Mouse (Mus musculus): ENCODE results near the gene Pex14. TPM values are rescaled to one million over a fixed set of nuclear protein-coding genes. Genes with fewer than 3 reads are reported as not detected.

Gene Pex14
- polyA plus RNA-seq, 1 experiment from 2014 or later: 34.7 TPM

- H3K4me3 ChIP-seq: no peak overlapping the region
- no peak overlapping the region for H3K27ac ChIP-seq
- H3K4me2 ChIP-seq: no peak overlapping the region
- no peaks in the 10 kb centered on the region for H3K9me3 ChIP-seq (replicated peaks)
- H3K4me1 ChIP-seq: peaks cover 24% of the 10 kb centered on the region
- no peak for ATAC-seq
- no peaks in the 10 kb centered on the region for H3K36me3 ChIP-seq
- no peak overlapping the region for H3K9ac ChIP-seq
- H3K27me3 ChIP-seq (replicated peaks): no peaks in the 10 kb centered on the region
- WGBS (ENCODE audit: insufficient replicate concordance): 78% methylated on average over 7 of the region's 7 CpGs
These were observed 124.8 kb downstream of the Pex14 start for GRCm38 (mm10) chr4:148974833-148975232.

- WGBS (ENCODE audit: insufficient replicate concordance): 79% methylated on average over 14 of the region's 14 CpGs
- no peak for ATAC-seq
These were observed 126.3 kb downstream of the Pex14 start for GRCm38 (mm10) chr4:148973387-148973786.

GRCm38 (mm10) chr4:148972707-148973106 is 127.0 kb downstream of the Pex14 start:
- H3K4me2 ChIP-seq: no peak overlapping the region
- no peak for ATAC-seq
- peaks cover 18% of the 10 kb centered on the region for H3K4me1 ChIP-seq

More at GRCm38 (mm10) chr4:148973387-148973786, 126.3 kb downstream of the Pex14 start:
- Histone ChIP-seq H3K9me3 (replicated peaks) (no peaks in the 10 kb centered on the region), H3K4me3 (no peak overlapping the region), H3K36me3 (no peaks in the 10 kb centered on the region; the same call in 1 of the 2 replicates), H3K27ac (no peak overlapping the region), H3K9ac (no peak overlapping the region), H3K4me2 (no peak overlapping the region), H3K4me1 (peaks cover 22% of the 10 kb centered on the region), H3K27me3 (replicated peaks) (no peaks in the 10 kb centered on the region)

GRCm38 (mm10) chr4:148971613-148972242 is 127.9 kb downstream of the Pex14 start:
- Histone ChIP-seq H3K4me1 (peaks cover 18% of the 10 kb centered on the region), H3K9me3 (replicated peaks) (no peaks in the 10 kb centered on the region), H3K4me2 (no peak overlapping the region), H3K36me3 (peaks cover 7% of the 10 kb centered on the region; the same call in 1 of the 2 replicates), H3K27me3 (replicated peaks) (no peaks in the 10 kb centered on the region), H3K4me3 (no peak overlapping the region), H3K9ac (no peak overlapping the region), H3K27ac (no peak overlapping the region)
- ATAC-seq: no peak
- WGBS (ENCODE audit: insufficient replicate concordance): 76% methylated on average over 3 of the region's 3 CpGs

More at GRCm38 (mm10) chr4:148972707-148973106, 127.0 kb downstream of the Pex14 start:
- H3K4me3 ChIP-seq: no peak overlapping the region
- H3K9ac ChIP-seq: no peak overlapping the region
- H3K27ac ChIP-seq: no peak overlapping the region
- peaks cover under 1% of the 10 kb centered on the region; the same call in 1 of the 2 replicates for H3K36me3 ChIP-seq
- no peaks in the 10 kb centered on the region for H3K9me3 ChIP-seq (replicated peaks)
- WGBS (ENCODE audit: insufficient replicate concordance): 84% methylated on average over 14 of the region's 14 CpGs
- no peaks in the 10 kb centered on the region for H3K27me3 ChIP-seq (replicated peaks)

GRCm38 (mm10) chr4:148970742-148971141 is 128.9 kb downstream of the Pex14 start:
- H3K4me3 ChIP-seq: no peak overlapping the region
- no peaks in the 10 kb centered on the region for H3K9me3 ChIP-seq (replicated peaks)
- WGBS (ENCODE audit: insufficient replicate concordance): 84% methylated on average over 4 of the region's 4 CpGs
- H3K27me3 ChIP-seq (replicated peaks): no peaks in the 10 kb centered on the region
- H3K27ac ChIP-seq: no peak overlapping the region
- ATAC-seq: no peak
- H3K4me2 ChIP-seq: no peak overlapping the region
- H3K9ac ChIP-seq: no peak overlapping the region
- H3K4me1 ChIP-seq: peaks cover 18% of the 10 kb centered on the region
- H3K36me3 ChIP-seq: peaks cover 13% of the 10 kb centered on the region; the same call in 1 of the 2 replicates

- H3K9me3 ChIP-seq (replicated peaks): no peaks in the 10 kb centered on the region
- H3K4me3 ChIP-seq: no peak overlapping the region
- no peak overlapping the region for H3K4me2 ChIP-seq
- H3K36me3 ChIP-seq: peaks cover 22% of the 10 kb centered on the region; the same call in 1 of the 2 replicates
- 76% methylated on average over 5 of the region's 5 CpGs for WGBS (ENCODE audit: insufficient replicate concordance)
- peaks cover 18% of the 10 kb centered on the region for H3K4me1 ChIP-seq
- H3K9ac ChIP-seq: no peak overlapping the region
- no peak overlapping the region for H3K27ac ChIP-seq
- no peak for ATAC-seq
- no peaks in the 10 kb centered on the region for H3K27me3 ChIP-seq (replicated peaks)
These were observed 130.1 kb downstream of the Pex14 start for GRCm38 (mm10) chr4:148969610-148970009.

- no peak overlapping the region for H3K27ac ChIP-seq
- H3K36me3 ChIP-seq: peaks cover 25% of the 10 kb centered on the region; the same call in 1 of the 2 replicates
- H3K9ac ChIP-seq: no peak overlapping the region
- no peak overlapping the region for H3K4me2 ChIP-seq
- ATAC-seq: no peak
- 77% methylated on average over 5 of the region's 5 CpGs for WGBS (ENCODE audit: insufficient replicate concordance)
- no peaks in the 10 kb centered on the region for H3K9me3 ChIP-seq (replicated peaks)
- peaks cover 18% of the 10 kb centered on the region for H3K4me1 ChIP-seq
- no peak overlapping the region for H3K4me3 ChIP-seq
- no peaks in the 10 kb centered on the region for H3K27me3 ChIP-seq (replicated peaks)
These were observed 130.8 kb downstream of the Pex14 start for GRCm38 (mm10) chr4:148968859-148969258.

- Histone ChIP-seq H3K9me3 (replicated peaks) (no peaks in the 10 kb centered on the region), H3K27me3 (replicated peaks) (no peaks in the 10 kb centered on the region), H3K36me3 (peaks cover 51% of the 10 kb centered on the region), H3K4me1 (peaks cover 7% of the 10 kb centered on the region; the same call in 1 of the 2 replicates), H3K4me3 (no peak overlapping the region), H3K4me2 (no peak overlapping the region), H3K9ac (no peak overlapping the region), H3K27ac (no peak overlapping the region)
- ATAC-seq: no peak
- WGBS (ENCODE audit: insufficient replicate concordance): 69% methylated on average over 5 of the region's 5 CpGs
These were observed 133.5 kb downstream of the Pex14 start for GRCm38 (mm10) chr4:148966132-148966531.

- H3K27me3 ChIP-seq (replicated peaks): no peaks in the 10 kb centered on the region
- H3K4me1 ChIP-seq: no peaks in the 10 kb centered on the region
- H3K9me3 ChIP-seq (replicated peaks): no peaks in the 10 kb centered on the region
- peaks cover 64% of the 10 kb centered on the region for H3K36me3 ChIP-seq
- no peak overlapping the region for H3K4me2 ChIP-seq
- ATAC-seq: no peak
- H3K4me3 ChIP-seq: no peak overlapping the region
- no peak overlapping the region for H3K27ac ChIP-seq
- WGBS (ENCODE audit: insufficient replicate concordance): 82% methylated on average over 10 of the region's 10 CpGs
- H3K9ac ChIP-seq: no peak overlapping the region
These were observed 134.9 kb downstream of the Pex14 start for GRCm38 (mm10) chr4:148964541-148965310.

GRCm38 (mm10) chr4:148962096-148962495 is 137.6 kb downstream of the Pex14 start:
- H3K4me2 ChIP-seq: no peak overlapping the region
- 81% methylated on average over 1 of the region's 1 CpGs for WGBS (ENCODE audit: insufficient replicate concordance)
- peaks cover 61% of the 10 kb centered on the region for H3K36me3 ChIP-seq
- no peaks in the 10 kb centered on the region for H3K4me1 ChIP-seq
- H3K27ac ChIP-seq: no peak overlapping the region
- H3K9me3 ChIP-seq (replicated peaks): no peaks in the 10 kb centered on the region
- no peaks in the 10 kb centered on the region for H3K27me3 ChIP-seq (replicated peaks)
- no peak overlapping the region for H3K4me3 ChIP-seq
- H3K9ac ChIP-seq: no peak overlapping the region
- no peak for ATAC-seq

- no peaks in the 10 kb centered on the region for H3K9me3 ChIP-seq (replicated peaks)
- H3K4me2 ChIP-seq: no peak overlapping the region
- no peaks in the 10 kb centered on the region for H3K27me3 ChIP-seq (replicated peaks)
- peaks cover 57% of the 10 kb centered on the region for H3K36me3 ChIP-seq
- ATAC-seq: no peak
- no peaks in the 10 kb centered on the region for H3K4me1 ChIP-seq
- no peak overlapping the region for H3K4me3 ChIP-seq
- WGBS (ENCODE audit: insufficient replicate concordance): 88% methylated on average over 19 of the region's 19 CpGs
- H3K27ac ChIP-seq: no peak overlapping the region
- no peak overlapping the region for H3K9ac ChIP-seq
These were observed 138.6 kb downstream of the Pex14 start for GRCm38 (mm10) chr4:148961081-148961480.

- no peak overlapping the region for H3K4me2 ChIP-seq
- no peak for ATAC-seq
These were observed 139.7 kb downstream of the Pex14 start for GRCm38 (mm10) chr4:148960011-148960410.

More at GRCm38 (mm10) chr4:148960011-148960410, 139.7 kb downstream of the Pex14 start:
- 76% methylated on average over 12 of the region's 12 CpGs for WGBS (ENCODE audit: insufficient replicate concordance)
- H3K27me3 ChIP-seq (replicated peaks): peaks cover 6% of the 10 kb centered on the region
- H3K4me1 ChIP-seq: no peaks in the 10 kb centered on the region
- no peak overlapping the region for H3K9ac ChIP-seq
- no peaks in the 10 kb centered on the region for H3K9me3 ChIP-seq (replicated peaks)
- peaks cover 47% of the 10 kb centered on the region for H3K36me3 ChIP-seq
- H3K4me3 ChIP-seq: no peak overlapping the region
- H3K27ac ChIP-seq: no peak overlapping the region
